Mouse (Mus musculus) midbrain, embryonic 12.5 days (tissue): Measurements from ENCODE around the gene Pagr1a. TPM values are rescaled to one million over a fixed set of nuclear protein-coding genes. Genes with fewer than 3 reads are reported as not detected.

Source experiments
- microRNA-seq: library from miRNA; unstranded; fragments of <30 nt; microRNA quantifications from one replicate; pipeline ENCODE4, GENCODE M21; 2017
- polyA plus RNA-seq: library from polyadenylated mRNA; unstranded; fragments of >200 nt; fragmentation: Nextera tagmentation; extraction: Ambion mirVana; gene quantifications from 2 replicates; pipeline ENCODE4 v1.2.1, GENCODE M21; 2016

Gene Pagr1a
- polyA plus RNA-seq, 1 experiment from 2014 or later: 53.1 TPM

Small RNA genes lying within 50 kb of the gene (microRNA-seq; reads per million reads assigned to microRNA genes)
- not detected for gene Gm44343

Other genes with a start within 250 kb of the Pagr1a start
- gene Ypel3, start 240.4 kb downstream of the Pagr1a start, polyA plus RNA-seq: 125 and 126 TPM in 2 replicates
- gene Tbx6, start 235.9 kb downstream of the Pagr1a start, polyA plus RNA-seq: 0.64 and 0.65 TPM in 2 replicates
- gene Ppp4c, start 224.9 kb downstream of the Pagr1a start, polyA plus RNA-seq: 315 and 323 TPM in 2 replicates
- 19.3 and 20.0 TPM in 2 replicates for gene Fam57b, start 219.7 kb downstream of the Pagr1a start, polyA plus RNA-seq
- gene 4930451I11Rik, start 185.7 kb downstream of the Pagr1a start, polyA plus RNA-seq: not detected in 2 replicates
- 6.3 and 7.7 TPM in 2 replicates for gene Doc2a, start 169.9 kb downstream of the Pagr1a start, polyA plus RNA-seq
- 43.1 and 51.6 TPM in 2 replicates for gene Hirip3, start 155.4 kb downstream of the Pagr1a start, polyA plus RNA-seq
- gene Ino80e, start 155.0 kb downstream of the Pagr1a start, polyA plus RNA-seq: 90.9 and 96.0 TPM in 2 replicates
- 68.3 and 71.0 TPM in 2 replicates for gene Taok2, start 132.6 kb downstream of the Pagr1a start, polyA plus RNA-seq
- 32.7 and 36.5 TPM in 2 replicates for gene Tmem219, start 94.4 kb downstream of the Pagr1a start, polyA plus RNA-seq
- 50.5 and 53.7 TPM in 2 replicates for gene Kctd13, start 88.5 kb downstream of the Pagr1a start, polyA plus RNA-seq
- 1.6 and 2.7 TPM in 2 replicates for gene Asphd1, start 67.8 kb downstream of the Pagr1a start, polyA plus RNA-seq
- gene Sez6l2, start 66.8 kb downstream of the Pagr1a start, polyA plus RNA-seq: 13.8 and 16.9 TPM in 2 replicates
- gene Cdipt, start 41.4 kb downstream of the Pagr1a start, polyA plus RNA-seq: 81.1 and 87.2 TPM in 2 replicates
- 1.0 and 1.3 TPM in 2 replicates for gene Cdiptos, start 41.3 kb downstream of the Pagr1a start, polyA plus RNA-seq
- gene Mvp, start 2.7 kb downstream of the Pagr1a start, polyA plus RNA-seq: 5.0 and 5.8 TPM in 2 replicates
- gene Pagr1b, start 868 bp downstream of the Pagr1a start, polyA plus RNA-seq: 0.32 and 0.39 TPM in 2 replicates
- gene Gm42742, start 3.7 kb upstream of the Pagr1a start, polyA plus RNA-seq: 56.8 and 66.8 TPM in 2 replicates
- gene Prrt2, start 3.9 kb upstream of the Pagr1a start, polyA plus RNA-seq: 4.3 and 5.5 TPM in 2 replicates
- gene Maz, start 9.7 kb upstream of the Pagr1a start, polyA plus RNA-seq: 118 and 133 TPM in 2 replicates
- 129 and 136 TPM in 2 replicates for gene Kif22, start 25.1 kb upstream of the Pagr1a start, polyA plus RNA-seq
- gene Zg16, start 70.0 kb upstream of the Pagr1a start, polyA plus RNA-seq: not detected in 2 replicates
- gene AI467606, start 74.0 kb upstream of the Pagr1a start, polyA plus RNA-seq: 1.1 and 1.5 TPM in 2 replicates
- 2.5 and 4.2 TPM in 2 replicates for gene Qprt, start 104.9 kb upstream of the Pagr1a start, polyA plus RNA-seq
- gene Spn, start 120.5 kb upstream of the Pagr1a start, polyA plus RNA-seq: 0.10 and 0.13 TPM in 2 replicates
- 98.9 and 103 TPM in 2 replicates for gene Cd2bp2, start 178.7 kb upstream of the Pagr1a start, polyA plus RNA-seq
- 42.9 and 44.4 TPM in 2 replicates for gene Tbc1d10b, start 191.1 kb upstream of the Pagr1a start, polyA plus RNA-seq
- gene Mylpf, start 191.5 kb upstream of the Pagr1a start, polyA plus RNA-seq: 12.6 and 13.1 TPM in 2 replicates
- gene Zfp553, start 215.7 kb upstream of the Pagr1a start, polyA plus RNA-seq: 79.4 and 82.0 TPM in 2 replicates
- gene Sept1, start 215.8 kb upstream of the Pagr1a start, polyA plus RNA-seq: 38.6 and 41.1 TPM in 2 replicates
- 55.0 and 62.0 TPM in 2 replicates for gene Zfp771, start 226.9 kb upstream of the Pagr1a start, polyA plus RNA-seq
- 165 and 174 TPM in 2 replicates for gene Dctpp1, start 243.4 kb upstream of the Pagr1a start, polyA plus RNA-seq